Mouse (Mus musculus): ENCODE measurements around the gene Olfr1104. TPM values are rescaled to one million over a fixed set of nuclear protein-coding genes. Genes with fewer than 3 reads are reported as not detected.

Gene Olfr1104
- total RNA-seq (2014; rRNA removed) (not detected in 2 replicates), polyA plus RNA-seq (2015; fragmentation: Nextera tagmentation; extraction: Ambion mirVana) (not detected in 2 replicates)

- Histone ChIP-seq H3K36me3 (ENCODE audit: insufficient read depth, low read length) (no peaks in the 10 kb centered on the region), H3K27ac (ENCODE audit: low read depth, low read length) (no peak within 1 kb of the TSS), H3K4me2 (ENCODE audit: low read depth, low read length, poor library complexity, severe bottlenecking) (no peak within 1 kb of the TSS), H3K9me3 (ENCODE audit: low read length) (no peaks in the 10 kb centered on the region), H3K4me3 (ENCODE audit: low read depth, low read length) (no peak within 1 kb of the TSS), H3K27me3 (ENCODE audit: insufficient read depth, low read length) (no peaks in the 10 kb centered on the region), H3K4me1 (ENCODE audit: insufficient read depth, low read length) (no peaks in the 10 kb centered on the region), H3K9ac (replicated peaks; ENCODE audit: low read length, poor library complexity, severe bottlenecking) (no peak within 1 kb of the TSS)
- ATAC-seq (ENCODE audit: low FRiP score) (no peak), DNase-seq (ENCODE audit: low spot score) (no peak)
- no peak for TF ChIP-seq CTCF (IDR thresholded peaks at IDR 0.05)
- 82% methylated on average over 1 of the region's 1 CpGs for WGBS
Observed at GRCm38 (mm10) chr2:87026980-87027379, at the start of gene Olfr1104. Gene Olfr1104 (minus strand): TSS chr2:87027080.

- no peaks in the 10 kb centered on the region for H3K4me1 ChIP-seq (ENCODE audit: insufficient read depth, low read length)
- no peak within 1 kb of the TSS for H3K4me3 ChIP-seq (ENCODE audit: low read depth, low read length)
- H3K27ac ChIP-seq (ENCODE audit: low read depth, low read length), result no peak within 1 kb of the TSS
- 83% methylated on average over 1 of the region's 1 CpGs for WGBS
- no peak for ATAC-seq (ENCODE audit: low FRiP score)
- no peak for TF ChIP-seq CTCF (IDR thresholded peaks at IDR 0.05)
- no peak within 1 kb of the TSS for H3K4me2 ChIP-seq (ENCODE audit: low read depth, low read length, poor library complexity, severe bottlenecking)
- no peak within 1 kb of the TSS for H3K9ac ChIP-seq (replicated peaks; ENCODE audit: low read length, poor library complexity, severe bottlenecking)
- no peaks in the 10 kb centered on the region for H3K9me3 ChIP-seq (ENCODE audit: low read length)
- no peaks in the 10 kb centered on the region for H3K36me3 ChIP-seq (ENCODE audit: insufficient read depth, low read length)
- no peak for DNase-seq (ENCODE audit: low spot score)
- no peaks in the 10 kb centered on the region for H3K27me3 ChIP-seq (ENCODE audit: insufficient read depth, low read length)
Observed at GRCm38 (mm10) chr2:87075717-87076116, 48.8 kb upstream of the Olfr1104 start, which contains the start of gene Olfr1107. Gene Olfr1107 (minus strand): TSS chr2:87075817.

GRCm38 (mm10) chr2:87052173-87052572 lies 25.3 kb upstream of the Olfr1104 start, which contains the start of gene Olfr1106:
Gene Olfr1106 (minus strand): TSS chr2:87052273.
- Histone ChIP-seq H3K27me3 (ENCODE audit: insufficient read depth, low read length) (no peaks in the 10 kb centered on the region), H3K9ac (replicated peaks; ENCODE audit: low read length, poor library complexity, severe bottlenecking) (no peak within 1 kb of the TSS), H3K4me3 (ENCODE audit: low read depth, low read length) (no peak within 1 kb of the TSS), H3K9me3 (ENCODE audit: low read length) (no peaks in the 10 kb centered on the region), H3K4me2 (ENCODE audit: low read depth, low read length, poor library complexity, severe bottlenecking) (no peak within 1 kb of the TSS), H3K4me1 (ENCODE audit: insufficient read depth, low read length) (no peaks in the 10 kb centered on the region), H3K36me3 (ENCODE audit: insufficient read depth, low read length) (no peaks in the 10 kb centered on the region), H3K27ac (ENCODE audit: low read depth, low read length) (no peak within 1 kb of the TSS)
- 74% methylated on average over 1 of the region's 1 CpGs for WGBS
- DNase-seq (ENCODE audit: low spot score) (no peak), ATAC-seq (ENCODE audit: low FRiP score) (no peak)
- TF ChIP-seq CTCF (IDR thresholded peaks at IDR 0.05), result no peak

GRCm38 (mm10) chr2:87036431-87036830 lies 9.6 kb upstream of the Olfr1104 start, which contains the start of gene Olfr1105:
Gene Olfr1105 (minus strand): TSS chr2:87036531.
- Histone ChIP-seq H3K9ac (replicated peaks; ENCODE audit: low read length, poor library complexity, severe bottlenecking) (no peak within 1 kb of the TSS), H3K27me3 (ENCODE audit: insufficient read depth, low read length) (no peaks in the 10 kb centered on the region), H3K27ac (ENCODE audit: low read depth, low read length) (no peak within 1 kb of the TSS), H3K4me3 (ENCODE audit: low read depth, low read length) (no peak within 1 kb of the TSS), H3K36me3 (ENCODE audit: insufficient read depth, low read length) (no peaks in the 10 kb centered on the region), H3K4me1 (ENCODE audit: insufficient read depth, low read length) (no peaks in the 10 kb centered on the region), H3K4me2 (ENCODE audit: low read depth, low read length, poor library complexity, severe bottlenecking) (no peak within 1 kb of the TSS), H3K9me3 (ENCODE audit: low read length) (no peaks in the 10 kb centered on the region)
- no peak for TF ChIP-seq CTCF (IDR thresholded peaks at IDR 0.05)
- DNase-seq (ENCODE audit: low spot score) (no peak), ATAC-seq (ENCODE audit: low FRiP score) (no peak)

- Histone ChIP-seq H3K27ac (ENCODE audit: low read depth, low read length) (no peak within 1 kb of the TSS), H3K4me1 (ENCODE audit: insufficient read depth, low read length) (no peaks in the 10 kb centered on the region), H3K36me3 (ENCODE audit: insufficient read depth, low read length) (no peaks in the 10 kb centered on the region), H3K9ac (replicated peaks; ENCODE audit: low read length, poor library complexity, severe bottlenecking) (no peak within 1 kb of the TSS), H3K9me3 (ENCODE audit: low read length) (no peaks in the 10 kb centered on the region), H3K4me2 (ENCODE audit: low read depth, low read length, poor library complexity, severe bottlenecking) (no peak within 1 kb of the TSS), H3K27me3 (ENCODE audit: insufficient read depth, low read length) (no peaks in the 10 kb centered on the region), H3K4me3 (ENCODE audit: low read depth, low read length) (no peak within 1 kb of the TSS)
- no peak for DNase-seq (ENCODE audit: low spot score)
- TF ChIP-seq CTCF (IDR thresholded peaks at IDR 0.05), result no peak
- no peak for ATAC-seq (ENCODE audit: low FRiP score)
Observed at GRCm38 (mm10) chr2:86998098-86998497, 28.8 kb downstream of the Olfr1104 start, which contains the start of gene Olfr1102. Gene Olfr1102 (plus strand): TSS chr2:86998398.

- no peak within 1 kb of the TSS for H3K27ac ChIP-seq (ENCODE audit: low read depth, low read length)
Observed at GRCm38 (mm10) chr2:86991121-86991520, 35.8 kb downstream of the Olfr1104 start, which contains the start of gene Olfr1101. Gene Olfr1101 (minus strand): TSS chr2:86991221.

More at GRCm38 (mm10) chr2:86991121-86991520, 35.8 kb downstream of the Olfr1104 start, which contains the start of gene Olfr1101:
- no peaks in the 10 kb centered on the region for H3K4me1 ChIP-seq (ENCODE audit: insufficient read depth, low read length)
- no peaks in the 10 kb centered on the region for H3K36me3 ChIP-seq (ENCODE audit: insufficient read depth, low read length)
- no peaks in the 10 kb centered on the region for H3K9me3 ChIP-seq (ENCODE audit: low read length)
- WGBS, result 78% methylated on average over 3 of the region's 3 CpGs
- H3K4me3 ChIP-seq (ENCODE audit: low read depth, low read length), result no peak within 1 kb of the TSS
- no peak for TF ChIP-seq CTCF (IDR thresholded peaks at IDR 0.05)
- no peaks in the 10 kb centered on the region for H3K27me3 ChIP-seq (ENCODE audit: insufficient read depth, low read length)
- ATAC-seq (ENCODE audit: low FRiP score) (no peak), DNase-seq (ENCODE audit: low spot score) (no peak)
- H3K9ac ChIP-seq (replicated peaks; ENCODE audit: low read length, poor library complexity, severe bottlenecking), result no peak within 1 kb of the TSS
- H3K4me2 ChIP-seq (ENCODE audit: low read depth, low read length, poor library complexity, severe bottlenecking), result no peak within 1 kb of the TSS
